Mouse (Mus musculus) C2C12 (cell line): ENCODE results near the gene Ppp4r1.

Experiments
- CTCF ChIP-seq: IDR thresholded peaks from one replicate; pipeline ENCODE4 v1.5.1; 2011; ENCODE audit not compliant: control insufficient read depth, insufficient read depth, insufficient read length
- MYOG ChIP-seq: IDR thresholded peaks from one replicate; pipeline ENCODE4 v1.6.1; 2011; ENCODE audit not compliant: control insufficient read depth, insufficient read length; ENCODE audit errors: extremely low read depth
- USF1 ChIP-seq: IDR thresholded peaks from one replicate; pipeline ENCODE4 v1.6.1; 2011; ENCODE audit warnings: low read depth, mild to moderate bottlenecking, control low read depth, moderate library complexity

- TF ChIP-seq CTCF (no peak), USF1 (no peak), MYOG (no peak)
Observed at GRCm38 (mm10) chr17:65741565-65741964, 40.8 kb upstream of the Ppp4r1 start.
